Mouse (Mus musculus) CD4-positive, CD25-positive, alpha-beta regulatory T cell (primary cell): ENCODE results near the gene Nkain4. TPM values are rescaled to one million over a fixed set of nuclear protein-coding genes. Genes with fewer than 3 reads are reported as not detected.

Source experiments
- polyA plus RNA-seq: library from polyadenylated mRNA; unstranded; fragments of 100-300 nt; shearing (Covaris generic); gene quantifications from one replicate; pipeline ENCODE4 v1.2.1, GENCODE M21; 2017

Nkain4 gene
- polyA plus RNA-seq = not detected

DNA sequence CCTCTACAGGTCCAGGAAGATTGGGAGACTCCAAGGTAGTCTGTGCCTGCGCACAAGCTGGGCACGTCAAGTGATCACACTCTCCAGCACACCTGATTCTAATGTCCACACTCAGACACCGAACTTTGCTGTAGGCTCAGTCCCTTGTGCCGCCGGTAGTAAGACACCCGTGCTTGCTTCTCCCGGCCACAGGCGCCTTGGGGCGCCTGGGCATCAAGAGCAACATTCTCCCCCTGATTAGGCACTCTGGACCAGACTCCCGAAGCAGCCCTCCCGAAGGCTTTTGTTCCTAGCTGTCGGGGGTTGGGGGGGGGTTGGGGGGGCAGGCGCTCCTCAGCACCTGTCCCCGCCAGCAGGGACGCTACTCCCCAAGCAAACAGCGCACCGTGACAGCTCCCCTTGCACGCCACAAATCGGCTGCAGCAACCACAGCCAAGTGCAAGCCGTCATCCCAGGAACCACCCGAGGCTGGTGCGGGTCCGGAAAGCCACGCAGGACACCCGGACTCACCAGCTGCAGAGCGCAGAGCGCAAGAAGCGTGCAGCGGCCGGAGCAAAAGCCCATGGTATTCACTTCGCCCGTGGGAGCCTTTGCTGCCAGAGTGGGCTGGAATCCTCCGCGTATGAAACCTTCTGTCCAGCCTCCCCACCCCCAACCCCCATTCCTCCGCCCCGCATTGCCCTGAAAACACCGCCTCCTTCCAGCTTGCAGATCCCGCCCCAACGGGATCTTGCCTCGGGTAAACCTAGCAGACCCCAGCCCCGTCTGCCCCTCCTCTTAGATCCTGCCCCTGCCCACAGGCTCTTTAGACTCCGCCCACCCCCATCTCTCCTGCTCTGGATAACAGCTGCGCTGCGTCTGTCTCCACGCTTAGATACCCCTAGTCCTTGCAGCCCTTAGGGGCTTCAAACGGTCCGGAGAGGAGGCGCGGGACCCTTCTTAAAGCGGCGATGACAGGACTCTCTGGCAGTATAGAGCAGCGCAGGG lies at the start of gene Nkain4:
Gene Nkain4 (minus strand): TSS at position 639 of the 987 bp plus-strand sequence.

GRCm38 (mm10) chr2:180986449-180986848 lies 31.9 kb upstream of the Nkain4 start, which contains the start of gene Col20a1:
TSS of gene Col20a1 (plus strand) at chr2:180986535.

DNA sequence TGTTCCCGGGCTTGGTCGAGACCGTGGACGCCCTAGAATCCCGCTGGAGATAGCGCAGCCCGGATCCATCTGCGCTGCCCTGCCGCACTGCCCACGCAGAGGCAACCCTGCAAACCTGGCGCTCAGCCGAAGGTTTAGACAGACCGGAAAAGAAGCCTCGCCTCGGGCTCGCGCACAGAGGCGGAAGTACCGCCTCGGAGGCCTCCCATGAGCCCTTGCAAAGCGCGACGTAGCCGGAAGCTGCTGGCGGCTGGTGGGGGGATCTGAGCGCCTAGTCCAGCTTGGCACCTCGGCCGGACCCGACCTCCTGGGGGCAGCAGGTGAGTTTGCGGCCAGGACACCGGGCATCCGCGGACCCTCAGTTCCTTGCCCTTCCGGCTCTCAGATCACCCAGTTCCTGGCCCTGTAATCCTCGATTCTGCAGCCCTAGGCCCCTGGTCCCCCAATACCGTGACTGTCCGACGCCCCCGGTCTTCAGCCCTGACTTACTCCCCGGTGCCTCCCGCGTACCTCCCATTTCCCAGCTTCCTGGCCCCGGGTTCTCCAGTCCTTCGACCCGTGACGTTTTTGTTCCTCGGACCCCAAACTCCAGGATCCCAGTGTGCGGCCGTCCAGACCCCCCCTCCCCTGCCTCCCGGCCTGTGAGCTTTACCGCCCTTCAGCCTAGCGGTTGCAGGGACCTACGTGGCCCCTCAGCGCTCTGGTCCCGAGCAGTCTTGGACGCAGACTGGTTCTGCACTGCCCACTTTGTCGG lies 12.7 kb upstream of the Nkain4 start, which contains the start of gene Arfgap1:
Gene Arfgap1 (plus strand): TSS at position 216 of the 754 bp plus-strand sequence.

DNA sequence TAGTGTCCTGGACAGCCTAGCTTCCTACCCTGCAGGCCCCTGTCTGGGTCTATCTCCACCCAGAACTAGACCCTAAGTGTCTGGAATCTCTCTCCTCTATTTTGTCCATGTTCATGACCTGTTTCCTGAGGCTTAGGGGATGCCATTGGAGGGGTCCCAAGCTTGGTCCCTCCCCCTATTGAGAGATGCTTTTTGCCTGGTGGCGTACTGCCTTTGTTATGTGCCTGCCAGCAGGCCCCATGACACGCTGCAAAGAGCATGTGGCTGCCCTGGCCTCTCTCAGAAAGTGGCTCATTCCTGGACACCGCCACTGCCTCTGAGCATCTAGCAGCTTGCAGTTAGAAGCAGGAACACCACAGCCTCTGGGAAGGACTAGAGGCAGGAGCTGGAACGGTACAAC lies 25.8 kb downstream of the Nkain4 start, which contains the start of gene Birc7:
Gene Birc7 (plus strand): TSS at position 301 of the 400 bp plus-strand sequence.

GRCm38 (mm10) chr2:180920810-180921400 lies 33.6 kb downstream of the Nkain4 start, which contains the start of gene Ythdf1:
TSS of gene Ythdf1 (minus strand) at chr2:180920949.

Other genes with a start within 250 kb of the Nkain4 start
- gene Dido1, start 244.7 kb downstream of the Nkain4 start, polyA plus RNA-seq = 54.7 TPM
- gene Gid8, start 244.6 kb downstream of the Nkain4 start, polyA plus RNA-seq = 33.3 TPM
- gene Slc17a9, start 229.4 kb downstream of the Nkain4 start, polyA plus RNA-seq = 111 TPM
- not detected for gene Bhlhe23, start 177.8 kb downstream of the Nkain4 start, polyA plus RNA-seq
- gene Ythdf1, start 33.8 kb downstream of the Nkain4 start, polyA plus RNA-seq = 78.8 TPM
- not detected for gene Birc7, start 25.7 kb downstream of the Nkain4 start, polyA plus RNA-seq
- gene Arfgap1, start 12.5 kb upstream of the Nkain4 start, polyA plus RNA-seq = 75.0 TPM
- 1.1 TPM for gene Col20a1, start 31.8 kb upstream of the Nkain4 start, polyA plus RNA-seq
- not detected for gene Chrna4, start 88.8 kb upstream of the Nkain4 start, polyA plus RNA-seq
- 0.07 TPM for gene Kcnq2, start 180.6 kb upstream of the Nkain4 start, polyA plus RNA-seq
- not detected for gene Eef1a2, start 202.3 kb upstream of the Nkain4 start, polyA plus RNA-seq
- 337 TPM for gene Ppdpf, start 232.5 kb upstream of the Nkain4 start, polyA plus RNA-seq
- not detected for gene Ptk6, start 248.1 kb upstream of the Nkain4 start, polyA plus RNA-seq